Comparison of ENCODE assay signal across 23 mouse cellular contexts in the genomic region with DNA sequence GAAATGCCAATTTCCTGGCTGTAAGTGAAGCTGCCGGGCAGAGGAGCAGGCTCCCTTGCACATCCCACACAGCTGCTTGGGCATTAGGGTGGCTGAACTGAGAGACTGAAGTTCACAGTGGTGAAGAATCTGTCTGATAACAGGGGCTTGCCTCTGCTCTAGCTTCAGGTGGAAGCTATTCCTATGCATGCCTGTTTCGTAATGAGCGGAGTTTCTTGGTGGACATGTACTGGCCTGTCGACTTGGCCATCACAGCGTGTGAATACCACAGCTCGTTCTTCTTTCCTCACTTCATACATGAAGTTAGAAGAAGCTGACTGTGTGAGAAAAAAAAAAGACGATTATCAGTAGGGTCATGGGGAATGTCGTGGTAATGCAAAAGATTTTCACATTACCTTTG.
"Had no signal": no experiment of that assay in that cellular context is flagged by ENCODE, and none has a peak within 500 bp of the region (broad histone marks: within the 10 kb centered on the region; RNA-seq: fewer than 3 reads in every experiment).

No protein-coding gene starts in this region.

- H3K4me3 ChIP-seq: gastrocnemius, adult 2 months; heart, adult 2 months; heart, embryonic 10.5 days; heart, embryonic 12.5 days; hindbrain, embryonic 10.5 days; hindbrain, embryonic 12.5 days; intestine, embryonic 15.5 days; layer of hippocampus, adult 2 months; limb, embryonic 13.5 days; limb, embryonic 15.5 days; liver, embryonic 12.5 days had no signal

- H3K27ac ChIP-seq: gastrocnemius, adult 2 months; heart, adult 2 months; heart, embryonic 10.5 days; hindbrain, embryonic 10.5 days; hindbrain, embryonic 12.5 days; hindbrain, embryonic 14.5 days; intestine, embryonic 15.5 days; layer of hippocampus, adult 2 months; limb, embryonic 13.5 days; liver, embryonic 12.5 days; liver, embryonic 14.5 days had no signal

- DNase-seq: gastrocnemius, adult 2 months; gastrocnemius, postnatal 10 days; gastrocnemius, postnatal 25 days; heart, adult 2 months; heart, postnatal 10 days; heart, postnatal 4 days; kidney, adult 18-20 months; kidney, adult 8-10 months; kidney, postnatal 10 days; kidney, postnatal 25 days; kidney, postnatal 4 days; left cerebral cortex, postnatal 4 days had no signal
